Mouse (Mus musculus): ENCODE data around the gene Gm17545.
"Not testable (repeated sequence)": the region's sequence is repeated elsewhere in the genome, so short reads cannot be mapped to it uniquely, and the experiment has no call there.

Gene Gm17545

DNA sequence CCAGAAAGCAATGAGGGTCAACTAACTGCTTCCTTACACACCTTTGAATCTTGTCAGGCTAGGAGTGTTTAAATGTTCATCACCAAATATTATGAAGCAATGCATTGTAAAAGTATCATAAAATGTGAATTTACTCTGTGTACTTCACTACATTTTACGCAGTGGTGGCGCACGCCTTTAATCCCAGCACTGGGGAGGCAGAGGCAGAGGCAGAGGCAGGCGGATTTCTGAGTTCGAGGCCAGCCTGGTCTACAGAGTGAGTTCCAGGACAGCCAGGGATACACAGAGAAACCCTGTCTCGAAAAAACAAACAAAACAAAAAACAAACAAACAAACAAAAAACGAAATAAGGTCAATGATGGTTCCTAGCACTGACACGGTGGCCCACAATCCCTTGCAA, at the start of gene Gm17545:
TSS of gene Gm17545 (plus strand) at position 301 of the 400 bp plus-strand sequence.
- DNase-seq (ENCODE audit: low spot score) = not testable (repeated sequence)

DNA sequence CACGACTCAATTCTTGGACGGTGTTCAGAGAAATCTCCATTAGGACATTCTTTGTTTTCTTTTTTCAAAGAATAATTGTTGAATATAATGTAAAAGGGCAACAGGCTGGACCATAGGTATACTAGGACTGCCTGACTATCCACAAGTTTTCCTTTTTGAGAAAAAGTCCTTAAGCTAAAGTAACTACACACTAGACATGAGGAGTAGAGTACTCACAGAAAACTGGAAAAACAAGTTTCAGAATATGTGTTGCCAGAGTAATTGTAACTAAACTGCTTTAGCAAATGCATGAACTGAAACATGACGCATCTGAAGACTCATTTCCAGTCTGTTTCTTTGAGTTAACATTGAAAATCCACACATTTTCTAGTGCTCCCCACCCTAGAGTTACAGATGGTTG, 48.7 kb upstream of the Gm17545 start:
- no peak for DNase-seq (ENCODE audit: low spot score)

- DNase-seq (ENCODE audit: low spot score) = not testable (repeated sequence)
These were observed 46.5 kb upstream of the Gm17545 start for GRCm38 (mm10) chr9:22407633-22408032.

DNA sequence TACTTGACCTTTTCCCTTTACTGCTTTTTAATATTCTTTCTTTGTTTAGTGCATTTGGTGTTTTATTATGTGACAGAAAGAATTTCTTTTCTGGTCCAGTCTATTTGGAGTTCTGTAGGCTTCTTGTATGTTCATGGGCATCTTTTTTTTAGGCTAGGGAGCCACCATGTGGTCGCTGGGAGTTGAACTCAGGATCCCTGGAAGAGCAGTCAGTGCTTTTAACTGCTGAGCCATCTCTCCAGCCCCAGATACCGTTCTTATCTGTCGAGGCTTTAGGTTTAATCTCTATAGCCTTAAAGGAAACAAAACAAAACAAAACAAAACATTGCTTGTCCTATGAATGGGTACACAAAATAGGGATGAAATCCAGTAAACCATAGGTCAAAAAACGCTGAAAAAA, 45.7 kb upstream of the Gm17545 start:
- not testable (repeated sequence) for DNase-seq (ENCODE audit: low spot score)

GRCm38 (mm10) chr9:22409501-22409900, 44.6 kb upstream of the Gm17545 start:
- no peak for DNase-seq (ENCODE audit: low spot score)

- DNase-seq (ENCODE audit: low spot score) = peak; percentile 95
These were observed 42.9 kb upstream of the Gm17545 start, which contains the start of gene 9530077C05Rik for GRCm38 (mm10) chr9:22411002-22411857. TSS of gene 9530077C05Rik (plus strand) at chr9:22411513.

DNA sequence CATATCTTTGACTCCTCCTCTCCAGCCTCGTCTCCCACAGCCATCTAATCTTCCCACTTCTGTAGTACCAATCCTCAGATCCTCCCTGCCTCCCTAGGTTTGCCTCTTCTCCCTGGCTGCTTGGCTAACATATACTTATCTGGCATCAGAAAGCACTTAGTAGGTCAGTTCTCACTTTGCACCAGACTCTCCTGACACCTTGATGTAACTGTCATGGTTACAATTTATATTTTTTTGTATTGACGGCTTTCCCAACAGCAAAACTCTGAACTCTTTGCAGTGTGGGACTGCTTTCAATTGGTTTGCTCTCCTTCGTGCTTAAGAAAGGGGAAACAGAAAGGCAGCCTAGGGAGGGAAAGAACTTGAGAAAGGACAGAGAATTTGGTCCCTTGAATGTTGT, 37.9 kb upstream of the Gm17545 start:
- no peak for DNase-seq (ENCODE audit: low spot score)

- DNase-seq (ENCODE audit: low spot score) = no peak
These were observed 36.5 kb upstream of the Gm17545 start for GRCm38 (mm10) chr9:22417547-22417946.

DNA sequence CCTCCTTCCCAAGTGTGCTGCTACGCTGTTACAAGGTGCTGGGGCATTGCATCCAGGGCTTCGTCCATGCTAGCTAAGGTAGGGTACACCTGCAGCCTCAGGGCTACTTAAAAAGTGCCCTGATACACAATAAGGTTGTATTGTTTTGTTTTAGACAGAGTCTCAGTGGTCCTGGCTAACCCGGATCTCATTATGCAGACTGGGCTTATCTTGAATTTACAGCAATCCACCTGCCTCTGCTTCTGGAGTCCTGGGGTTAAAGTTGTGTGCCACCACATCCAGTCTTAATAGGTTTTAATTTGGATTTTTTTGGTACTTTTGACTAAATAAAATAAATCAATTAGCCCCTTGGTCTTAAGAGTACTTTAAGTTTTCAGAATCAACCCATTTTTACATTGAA, 34.2 kb upstream of the Gm17545 start:
- no peak for DNase-seq (ENCODE audit: low spot score)

DNA sequence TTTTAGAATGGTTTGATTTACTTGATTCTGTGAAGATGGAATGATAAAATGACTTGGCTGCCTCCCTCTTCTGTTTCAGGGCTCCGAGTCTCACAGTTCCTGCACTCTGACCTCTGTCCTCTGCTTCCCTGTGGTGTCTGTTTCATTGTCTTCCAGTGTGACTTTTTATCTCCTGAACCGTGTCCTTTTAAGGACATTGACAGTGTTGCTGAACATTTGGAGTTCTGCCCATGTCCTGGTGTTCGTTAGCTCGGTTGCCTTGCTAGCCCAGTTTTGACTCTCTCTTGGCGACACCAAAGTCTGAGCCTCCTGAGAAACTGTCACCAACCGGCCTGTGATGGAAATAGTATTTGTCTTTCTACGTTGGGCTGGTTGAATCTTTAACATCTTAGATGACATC, 33.6 kb upstream of the Gm17545 start:
- DNase-seq (ENCODE audit: low spot score) = no peak

DNA sequence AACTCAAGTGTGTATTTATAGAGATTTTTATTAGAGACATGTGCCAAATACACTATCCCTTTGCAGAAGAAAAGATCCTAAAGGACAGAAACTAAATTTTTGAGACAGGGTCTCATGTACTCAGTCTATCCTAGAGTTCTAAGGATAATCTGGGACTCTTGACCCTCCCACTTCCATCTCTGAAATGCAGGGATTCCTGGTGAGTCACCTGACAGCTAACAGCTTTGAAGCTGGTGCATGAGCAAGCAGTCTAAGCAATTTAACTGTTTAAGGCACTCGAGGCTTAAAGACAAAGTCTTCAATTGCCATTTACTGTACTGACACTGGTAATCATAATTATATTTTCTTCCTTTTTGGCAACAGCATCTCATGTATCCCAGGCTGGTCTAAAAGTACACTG, 31.5 kb upstream of the Gm17545 start:
- no peak for DNase-seq (ENCODE audit: low spot score)

DNA sequence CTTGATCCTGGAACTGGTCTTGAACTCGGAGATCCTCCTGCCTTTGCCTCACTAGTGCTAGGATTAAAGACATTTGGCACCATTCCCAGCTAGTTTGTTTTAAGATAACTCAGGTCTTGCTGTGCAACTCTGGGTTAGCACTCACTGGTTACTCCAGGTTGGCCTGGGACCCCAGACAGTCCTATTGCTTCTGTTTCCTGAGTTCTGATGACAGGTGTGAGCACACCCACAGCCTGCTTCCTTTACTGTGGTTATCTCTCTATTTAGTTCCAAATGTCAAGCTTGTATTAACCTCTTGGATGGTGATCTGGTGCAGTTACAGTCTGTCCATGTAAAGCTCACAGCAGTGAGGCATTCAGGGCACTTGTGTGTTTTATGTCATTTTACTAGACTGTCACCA, 30.6 kb upstream of the Gm17545 start:
- DNase-seq (ENCODE audit: low spot score) = no peak

- DNase-seq (ENCODE audit: low spot score) = no peak
These were observed 29.9 kb upstream of the Gm17545 start for GRCm38 (mm10) chr9:22424196-22424595.

DNA sequence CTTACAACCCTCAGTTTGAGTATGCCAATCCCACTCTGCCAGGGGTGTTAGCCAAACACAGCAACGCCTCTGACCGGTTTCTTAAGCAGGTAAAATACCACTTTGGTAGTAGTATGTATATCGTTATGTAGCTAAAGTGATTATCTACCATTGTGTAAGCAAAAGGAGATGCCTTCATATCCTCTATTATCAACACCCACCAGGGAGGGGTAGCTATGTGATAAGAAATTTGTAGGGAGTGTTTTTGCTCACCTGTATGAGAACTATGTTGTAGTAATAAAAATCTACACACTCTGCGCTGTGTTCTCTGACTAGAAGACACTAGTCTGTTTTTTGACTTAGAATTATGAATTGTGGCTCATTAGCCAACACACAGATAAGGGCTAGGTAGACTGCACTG, 29.4 kb upstream of the Gm17545 start:
- DNase-seq (ENCODE audit: low spot score) = no peak

DNA sequence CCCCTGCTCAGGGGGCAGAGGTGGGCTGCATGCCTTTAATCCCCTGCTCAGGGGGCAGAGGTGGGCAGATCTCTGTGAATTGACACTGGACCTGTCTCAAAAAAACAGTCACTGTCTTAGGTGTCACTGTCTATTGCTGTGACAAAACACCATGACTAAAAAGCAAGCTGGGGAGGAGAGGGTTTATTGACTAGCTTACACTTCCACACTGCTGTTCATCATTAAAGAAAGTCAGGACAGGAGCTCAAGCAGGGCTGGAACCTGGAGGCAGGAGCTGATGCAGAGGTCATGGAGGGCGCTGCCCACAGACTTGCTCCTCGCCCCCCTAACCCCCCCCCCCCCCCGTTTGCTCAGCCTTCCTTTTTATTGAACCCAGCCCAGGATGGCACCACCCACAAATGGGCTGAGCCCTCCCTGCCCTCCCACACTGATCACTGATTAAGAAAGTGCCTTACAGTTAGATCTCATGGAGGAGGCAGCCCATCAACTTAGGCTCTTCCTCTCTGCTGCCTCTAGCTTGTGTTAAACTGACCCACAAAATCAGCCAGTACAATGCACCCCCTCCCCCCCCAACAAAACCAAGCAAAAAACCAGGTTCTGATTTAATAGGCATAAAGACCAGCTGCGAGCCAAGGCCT, 25.9 kb upstream of the Gm17545 start:
- no peak for DNase-seq (ENCODE audit: low spot score)

GRCm38 (mm10) chr9:22428666-22429410, 25.3 kb upstream of the Gm17545 start:
- no peak for DNase-seq (ENCODE audit: low spot score)

- no peak for DNase-seq (ENCODE audit: low spot score)
These were observed 24.4 kb upstream of the Gm17545 start for GRCm38 (mm10) chr9:22429533-22430241.

GRCm38 (mm10) chr9:22430315-22430840, 23.7 kb upstream of the Gm17545 start:
- DNase-seq (ENCODE audit: low spot score) = no peak

- no peak for DNase-seq (ENCODE audit: low spot score)
These were observed 20.9 kb upstream of the Gm17545 start for GRCm38 (mm10) chr9:22433221-22433620.

DNA sequence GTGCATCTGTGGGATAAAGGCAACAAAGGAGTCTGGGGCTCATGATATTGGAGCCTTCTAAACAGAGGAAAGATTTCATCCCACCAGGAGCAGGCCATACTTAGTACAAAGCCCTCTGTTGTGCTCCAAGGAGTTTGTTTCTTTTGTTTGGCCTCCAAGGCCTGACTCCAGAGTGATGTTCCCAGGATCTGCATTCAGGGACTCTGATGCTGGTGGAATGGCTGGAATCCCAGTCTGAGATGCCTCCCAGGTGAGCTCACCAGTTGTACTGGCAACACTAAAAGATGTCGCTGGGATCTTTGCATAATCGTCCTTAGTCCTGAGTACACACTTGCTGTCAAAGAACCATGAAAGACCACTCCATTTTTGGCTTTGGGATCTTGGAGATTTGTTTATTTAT, 20.0 kb upstream of the Gm17545 start:
- no peak for DNase-seq (ENCODE audit: low spot score)

DNA sequence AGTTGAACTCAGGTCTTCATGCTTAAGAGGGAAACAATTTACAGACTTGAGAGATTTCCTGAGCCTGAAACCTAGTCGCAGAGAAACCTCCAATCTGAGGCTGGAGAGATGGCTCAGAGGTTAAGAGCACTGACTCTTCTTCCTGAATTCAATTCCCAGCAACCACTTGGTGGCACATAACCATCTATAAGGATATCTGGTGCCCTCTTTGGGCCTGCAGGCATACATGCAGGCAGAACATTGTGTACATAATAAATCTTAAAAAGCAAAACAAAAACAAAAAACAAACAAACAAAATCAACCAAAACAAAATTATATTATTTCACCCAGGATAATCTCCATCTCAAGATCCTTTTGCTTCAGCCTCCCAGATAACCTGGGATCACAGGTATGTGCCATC, 15.3 kb upstream of the Gm17545 start:
- DNase-seq (ENCODE audit: low spot score) = no peak

DNA sequence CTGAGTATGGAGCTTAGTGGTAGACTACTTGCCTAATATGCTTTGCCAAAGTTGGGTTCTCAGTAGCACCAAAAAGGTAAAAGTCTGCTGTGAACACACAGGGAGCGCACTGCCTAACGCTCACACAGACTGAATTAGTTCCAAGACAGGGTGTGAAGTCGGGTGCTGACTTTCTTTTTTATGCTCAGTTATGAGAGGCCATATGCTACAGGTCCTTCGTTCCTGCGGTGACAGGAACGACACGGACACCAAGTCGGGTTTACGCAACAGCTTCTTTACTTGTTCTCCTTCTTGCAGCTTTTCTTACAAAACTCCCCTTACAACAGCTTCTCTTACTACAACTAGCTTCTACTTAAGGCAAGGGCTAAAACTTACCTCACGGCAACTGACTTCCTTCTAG, 10.9 kb upstream of the Gm17545 start:
- no peak for DNase-seq (ENCODE audit: low spot score)

Measured in c-Kit-positive CD71-positive TER-119-positive erythroid progenitor cells, embryonic 14.5 days (primary cell).